Comparison of ENCODE assay signal across 15 mouse cellular contexts in the genomic region with DNA sequence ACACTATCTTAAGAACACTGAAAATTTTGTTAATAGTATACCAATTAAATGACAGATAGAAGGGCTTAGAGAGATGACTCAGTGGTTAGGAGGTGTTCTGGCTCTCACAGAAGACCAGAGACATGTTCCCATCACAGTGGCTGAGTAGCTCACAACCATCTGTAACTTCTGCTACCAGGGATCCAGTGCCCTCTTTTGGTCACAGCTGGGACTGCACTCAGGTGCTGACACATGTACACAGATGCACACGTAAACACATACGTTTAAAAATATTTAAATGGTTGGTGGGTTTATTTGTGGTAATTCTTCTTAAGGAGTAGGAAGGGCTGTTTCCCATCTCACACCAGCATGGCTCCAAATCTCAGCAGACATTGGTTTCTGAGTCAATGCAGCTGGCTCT. TPM values are rescaled to one million over a fixed set of nuclear protein-coding genes. Genes with fewer than 3 reads are reported as not detected.
DNase-seq lines count a peak whose midpoint lies in the region; ATAC-seq and TF ChIP-seq lines count a peak whose summit lies in the region.
"Had no signal": no experiment of that assay in that cellular context is flagged by ENCODE, and none has a peak within 500 bp of the region (broad histone marks: within the 10 kb centered on the region; RNA-seq: fewer than 3 reads in every experiment).

No protein-coding gene starts in this region.

- H3K4me2 ChIP-seq in stomach, postnatal 0 days (replicated peaks; ENCODE audit: low read depth), result no peak overlapping the region
- H3K4me2 ChIP-seq: limb, embryonic 15.5 days; midbrain, embryonic 15.5 days; neural tube, embryonic 12.5 days had no signal

- peak; percentile 10; the same call in 1 of the 2 replicates for ATAC-seq in stomach, postnatal 0 days (ENCODE audit: low FRiP score, low TSS enrichment)
- ATAC-seq: midbrain, embryonic 15.5 days had no signal

- H3K9me3 ChIP-seq in stomach, postnatal 0 days (ENCODE audit: control insufficient read depth, low read length), result no peaks in the 10 kb centered on the region
- H3K9me3 ChIP-seq: limb, embryonic 15.5 days; midbrain, embryonic 15.5 days; neural tube, embryonic 12.5 days had no signal

- no peak for TF ChIP-seq EP300 in stomach, postnatal 0 days (optimal IDR thresholded peaks at IDR 0.05)

- H3K36me3 ChIP-seq in testis, adult 2 months (ENCODE audit: control insufficient read depth, insufficient read depth, low read length), result no peaks in the 10 kb centered on the region
- no peaks in the 10 kb centered on the region for H3K36me3 ChIP-seq in stomach, postnatal 0 days (ENCODE audit: control insufficient read depth, insufficient read depth, low read length)
- H3K36me3 ChIP-seq: embryonic facial prominence, embryonic 10.5 days; limb, embryonic 15.5 days; midbrain, embryonic 15.5 days; neural tube, embryonic 12.5 days had no signal

- H3K4me3 ChIP-seq in gastrocnemius, adult 2 months, result no peak overlapping the region
- H3K4me3 ChIP-seq in testis, adult 2 months (ENCODE audit: control insufficient read depth, low read depth, low read length), result no peak overlapping the region
- no peak overlapping the region for H3K4me3 ChIP-seq in stomach, postnatal 0 days (ENCODE audit: low read depth, low read length)
- H3K4me3 ChIP-seq: embryonic facial prominence, embryonic 10.5 days; limb, embryonic 15.5 days; midbrain, embryonic 15.5 days; neural tube, embryonic 12.5 days had no signal

- no peaks in the 10 kb centered on the region for H3K27me3 ChIP-seq in testis, adult 2 months (ENCODE audit: control insufficient read depth, insufficient read depth, low read length)
- no peaks in the 10 kb centered on the region for H3K27me3 ChIP-seq in stomach, postnatal 0 days (ENCODE audit: control insufficient read depth, insufficient read depth, low read length)
- H3K27me3 ChIP-seq: limb, embryonic 15.5 days; midbrain, embryonic 15.5 days; neural tube, embryonic 12.5 days had no signal

- TF ChIP-seq CTCF in gastrocnemius, adult 2 months (IDR thresholded peaks at IDR 0.05), result peak; percentile 25; the same call in 1 of the 2 replicates
- TF ChIP-seq CTCF in testis, adult 2 months (IDR thresholded peaks at IDR 0.05; ENCODE audit: control insufficient read depth, insufficient read depth, insufficient replicate concordance, low read depth, low read length), result peak; percentile 49; the same call in 1 of the 2 replicates
- TF ChIP-seq CTCF in stomach, postnatal 0 days (IDR thresholded peaks at IDR 0.05; ENCODE audit: low read depth), result peak; percentile 68

- no peak for TF ChIP-seq POLR2A in testis, adult 2 months (IDR thresholded peaks at IDR 0.05; ENCODE audit: control insufficient read depth, low read depth, low read length)

- DNase-seq in gastrocnemius, adult 2 months, result no peak
- DNase-seq in gastrocnemius, postnatal 25 days, result no peak
- peak; percentile 30 for DNase-seq in kidney, postnatal 10 days
- no peak for DNase-seq in kidney, adult 18-20 months
- DNase-seq in testis, postnatal 14 days (ENCODE audit: low spot score), result no peak
- DNase-seq in stomach, postnatal 0 days (ENCODE audit: low spot score), result no peak
- no peak for DNase-seq in cerebellum, postnatal 10 days
- DNase-seq: cerebellum, adult 8-10 months; heart, postnatal 14 days; lung, postnatal 36 days had no signal

- H3K9ac ChIP-seq in stomach, postnatal 0 days (ENCODE audit: low read length), result no peak overlapping the region
- H3K9ac ChIP-seq: limb, embryonic 15.5 days; midbrain, embryonic 15.5 days; neural tube, embryonic 12.5 days had no signal

- no peak overlapping the region for H3K27ac ChIP-seq in gastrocnemius, adult 2 months
- H3K27ac ChIP-seq in testis, adult 2 months (ENCODE audit: control insufficient read depth, insufficient read depth, low read depth, low read length), result no peak overlapping the region
- no peak overlapping the region; the same call in 1 of the 2 replicates for H3K27ac ChIP-seq in stomach, postnatal 0 days (replicated peaks)
- H3K27ac ChIP-seq: embryonic facial prominence, embryonic 10.5 days; limb, embryonic 15.5 days; midbrain, embryonic 15.5 days; neural tube, embryonic 12.5 days had no signal

- intact Hi-C loops in gastrocnemius, adult 2 months (cut with DNase I), result no loop called here

- H3K4me1 ChIP-seq in testis, adult 2 months (ENCODE audit: control insufficient read depth, insufficient read depth, low read length), result no peaks in the 10 kb centered on the region
- H3K4me1 ChIP-seq in stomach, postnatal 0 days (replicated peaks; ENCODE audit: control insufficient read depth, insufficient read depth), result no peaks in the 10 kb centered on the region
- H3K4me1 ChIP-seq: limb, embryonic 15.5 days; midbrain, embryonic 15.5 days; neural tube, embryonic 12.5 days had no signal

- WGBS in stomach, postnatal 0 days, result 69% methylated on average over 2 of the region's 2 CpGs

RNA-seq across cellular contexts. Expression of gene Mbnl2, which starts 19.3 kb away (rescaled TPM):
- total RNA-seq in gastrocnemius, adult 2 months (2021), result 100 to 1,000 TPM; 282 to 352 TPM
- total RNA-seq in gastrocnemius, postnatal 25 days (2021), result 100 to 1,000 TPM; 269 to 316 TPM
- 13.0 and 14.7 TPM in 2 replicates for polyA plus RNA-seq in testis, adult 2 months (2012; rRNA removed)
- 101 and 104 TPM in 2 replicates for polyA plus RNA-seq in stomach, postnatal 0 days (2015; fragmentation: Nextera tagmentation; extraction: Ambion mirVana)
